Mouse (Mus musculus) olfactory bulb, adult 2 months (tissue): ENCODE results near the gene Gapvd1.

Experiments
- CTCF ChIP-seq: fragments of 200-500 bp; IDR thresholded peaks from 2 replicates; pipeline ENCODE4 v1.5.1; 2012; ENCODE audit warnings: low read depth, mild to moderate bottlenecking, low read length, moderate library complexity; ENCODE audit not compliant: insufficient read depth
- POLR2A ChIP-seq: fragments of 200-500 bp; IDR thresholded peaks from 2 replicates; pipeline ENCODE4 v1.6.1; 2012; ENCODE audit warnings: mild to moderate bottlenecking, low read depth, low read length, moderate library complexity; ENCODE audit not compliant: insufficient read depth

DNA sequence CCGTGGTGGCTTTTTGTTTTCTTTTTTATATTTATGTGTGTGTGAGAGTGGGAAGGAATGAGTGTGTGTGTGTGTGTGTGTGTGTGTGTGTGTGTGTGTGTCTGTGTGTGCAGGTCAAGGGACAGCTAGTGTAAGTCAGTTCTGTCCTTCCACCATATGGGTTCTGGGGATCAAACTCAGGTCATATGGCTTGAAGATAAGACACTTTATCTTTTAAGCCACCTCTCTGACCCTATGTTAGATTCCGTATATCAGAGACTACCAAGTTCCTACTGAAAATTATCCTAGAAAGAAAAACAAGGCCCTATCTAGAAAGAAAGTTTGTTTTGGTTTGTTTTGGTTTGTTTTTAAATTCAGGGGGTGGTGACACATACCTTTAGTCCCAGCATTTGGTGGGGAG, 7.1 kb upstream of the Gapvd1 start:
- TF ChIP-seq POLR2A (no peak), CTCF (no peak)
